Mouse (Mus musculus) hindbrain, embryonic 16.5 days (tissue): ENCODE measurements around the gene Cacna1e. TPM values are rescaled to one million over a fixed set of nuclear protein-coding genes. Genes with fewer than 3 reads are reported as not detected.

ENCODE experiments used
- ATAC-seq: fragments of 200-750 bp; cut with Nextera tagmentation; 2 replicates; pipeline ENCODE4 v1.8.0; 2017; ENCODE audit warnings: moderate TSS enrichment, moderate library complexity
- H3K27ac ChIP-seq: fragments of 300-500 bp; sonication (generic); 2 replicates; pipeline ENCODE4 v1.5.1; 2014; ENCODE audit warnings: low read depth, mild to moderate bottlenecking, control low read depth, low read length, moderate library complexity
- H3K27me3 ChIP-seq: fragments of 300-500 bp; sonication (generic); replicated peaks from 2 replicates; pipeline ENCODE4 v1.6.1; 2014; ENCODE audit warnings: low read length; ENCODE audit not compliant: control insufficient read depth, insufficient read depth
- H3K36me3 ChIP-seq: fragments of 300-500 bp; sonication (generic); 2 replicates; pipeline ENCODE4 v1.6.1; 2014; ENCODE audit warnings: mild to moderate bottlenecking, low read length, moderate library complexity, mixed read lengths; ENCODE audit not compliant: control insufficient read depth, insufficient read depth
- H3K4me1 ChIP-seq: fragments of 300-500 bp; sonication (generic); 2 replicates; pipeline ENCODE4 v1.6.1; 2014; ENCODE audit warnings: low read depth, low read length; ENCODE audit not compliant: control insufficient read depth, insufficient read depth
- H3K4me2 ChIP-seq: fragments of 300-500 bp; sonication (generic); 2 replicates; pipeline ENCODE4 v1.6.1; 2014; ENCODE audit warnings: mild to moderate bottlenecking, low read length, control low read depth, moderate library complexity
- H3K4me3 ChIP-seq: fragments of 300-500 bp; sonication (generic); 2 replicates; pipeline ENCODE4 v1.5.1; 2014; ENCODE audit warnings: mild to moderate bottlenecking, low read length, control low read depth, moderate library complexity
- H3K9ac ChIP-seq: fragments of 300-500 bp; sonication (generic); 2 replicates; pipeline ENCODE4 v1.6.1; 2014; ENCODE audit warnings: low read depth, mild to moderate bottlenecking, control low read depth, low read length, moderate library complexity
- H3K9me3 ChIP-seq: fragments of 300-500 bp; sonication (generic); 2 replicates; pipeline ENCODE4 v1.6.1; 2014; ENCODE audit warnings: mild to moderate bottlenecking, low read length, moderate library complexity; ENCODE audit not compliant: control insufficient read depth
- WGBS: fragments of 180-500 bp; shearing (Covaris S2); extraction: QIAGEN DNeasy Blood & Tissue Kit; methylation state at CpG from one replicate; pipeline ENCODE4 v1.1.7; 2014; 5-methylcytosine and 5-hydroxymethylcytosine counted together
- polyA plus RNA-seq: library from polyadenylated mRNA; unstranded; fragments of >200 nt; fragmentation: Nextera tagmentation; extraction: Ambion mirVana; gene quantifications from 2 replicates; pipeline ENCODE4 v1.2.1, GENCODE M21; 2015

Cacna1e gene
- polyA plus RNA-seq: 13.5 and 14.0 TPM in 2 replicates

GRCm38 (mm10) chr1:154884275-154885206, at the start of gene Cacna1e:
Cacna1e (minus strand) TSS chr1:154884501.
- ATAC-seq: peak; percentile 66
- H3K4me2 ChIP-seq: peak within 1 kb of the TSS; percentile 79
- H3K36me3 ChIP-seq: no peaks in the 10 kb centered on the region
- no peaks in the 10 kb centered on the region; the same call in 1 of the 2 replicates for H3K27me3 ChIP-seq
- peak within 1 kb of the TSS; percentile 57 for H3K9ac ChIP-seq
- peak within 1 kb of the TSS; percentile 47 for H3K4me3 ChIP-seq
- H3K4me1 ChIP-seq: peaks cover 16% of the 10 kb centered on the region
- H3K27ac ChIP-seq: no peak within 1 kb of the TSS
- H3K9me3 ChIP-seq: no peaks in the 10 kb centered on the region
- 9% methylated on average over 31 of the region's 31 CpGs for WGBS

- no peak overlapping the region for H3K27ac ChIP-seq
- ATAC-seq: no peak
- no peaks in the 10 kb centered on the region for H3K36me3 ChIP-seq
- H3K9ac ChIP-seq: no peak overlapping the region
- no peak overlapping the region for H3K4me3 ChIP-seq
- 76% methylated on average over 2 of the region's 2 CpGs for WGBS
- no peaks in the 10 kb centered on the region for H3K4me1 ChIP-seq
- no peaks in the 10 kb centered on the region for H3K9me3 ChIP-seq
- H3K4me2 ChIP-seq: no peak overlapping the region
- H3K27me3 ChIP-seq: no peaks in the 10 kb centered on the region
Measured at GRCm38 (mm10) chr1:154918406-154918805, 34.1 kb upstream of the Cacna1e start.

GRCm38 (mm10) chr1:154917438-154917837, 33.1 kb upstream of the Cacna1e start:
- Histone ChIP-seq H3K36me3 (no peaks in the 10 kb centered on the region), H3K9me3 (no peaks in the 10 kb centered on the region), H3K4me2 (no peak overlapping the region), H3K4me1 (no peaks in the 10 kb centered on the region), H3K9ac (no peak overlapping the region), H3K4me3 (no peak overlapping the region), H3K27me3 (no peaks in the 10 kb centered on the region), H3K27ac (no peak overlapping the region)
- WGBS: 64% methylated on average over 6 of the region's 6 CpGs
- no peak for ATAC-seq

- no peaks in the 10 kb centered on the region for H3K36me3 ChIP-seq
- no peaks in the 10 kb centered on the region for H3K4me1 ChIP-seq
- H3K4me3 ChIP-seq: no peak overlapping the region
- H3K4me2 ChIP-seq: no peak overlapping the region
- no peak for ATAC-seq
- no peaks in the 10 kb centered on the region for H3K27me3 ChIP-seq
- H3K27ac ChIP-seq: no peak overlapping the region
- WGBS: 84% methylated on average over 2 of the region's 2 CpGs
- no peak overlapping the region for H3K9ac ChIP-seq
- no peaks in the 10 kb centered on the region for H3K9me3 ChIP-seq
Measured at GRCm38 (mm10) chr1:154909554-154909953, 25.3 kb upstream of the Cacna1e start.

GRCm38 (mm10) chr1:154897390-154897789, 13.1 kb upstream of the Cacna1e start:
- no peaks in the 10 kb centered on the region for H3K9me3 ChIP-seq
- no peak overlapping the region for H3K4me3 ChIP-seq
- H3K27ac ChIP-seq: no peak overlapping the region
- no peak overlapping the region for H3K9ac ChIP-seq
- no peaks in the 10 kb centered on the region for H3K4me1 ChIP-seq
- H3K4me2 ChIP-seq: no peak overlapping the region
- 90% methylated on average over 2 of the region's 2 CpGs for WGBS
- ATAC-seq: no peak
- H3K36me3 ChIP-seq: no peaks in the 10 kb centered on the region
- H3K27me3 ChIP-seq: no peaks in the 10 kb centered on the region

GRCm38 (mm10) chr1:154890244-154890643, 5.9 kb upstream of the Cacna1e start:
- Histone ChIP-seq H3K27ac (no peak overlapping the region), H3K4me2 (no peak overlapping the region), H3K9me3 (no peaks in the 10 kb centered on the region), H3K4me1 (peaks cover 9% of the 10 kb centered on the region), H3K27me3 (no peaks in the 10 kb centered on the region; the same call in 1 of the 2 replicates), H3K36me3 (no peaks in the 10 kb centered on the region), H3K9ac (no peak overlapping the region), H3K4me3 (no peak overlapping the region)
- ATAC-seq: no peak
- WGBS: 54% methylated on average over 5 of the region's 5 CpGs

GRCm38 (mm10) chr1:154888495-154888894, 4.2 kb upstream of the Cacna1e start:
- no peak overlapping the region for H3K27ac ChIP-seq
- H3K4me2 ChIP-seq: no peak overlapping the region
- H3K4me1 ChIP-seq: peaks cover 15% of the 10 kb centered on the region
- ATAC-seq: no peak
- no peak overlapping the region for H3K4me3 ChIP-seq
- H3K9me3 ChIP-seq: no peaks in the 10 kb centered on the region
- WGBS: 61% methylated on average over 5 of the region's 5 CpGs
- H3K36me3 ChIP-seq: no peaks in the 10 kb centered on the region
- H3K9ac ChIP-seq: no peak overlapping the region
- no peaks in the 10 kb centered on the region; the same call in 1 of the 2 replicates for H3K27me3 ChIP-seq

GRCm38 (mm10) chr1:154888018-154888417, 3.7 kb upstream of the Cacna1e start:
- Histone ChIP-seq H3K27me3 (no peaks in the 10 kb centered on the region; the same call in 1 of the 2 replicates), H3K4me3 (no peak overlapping the region), H3K9ac (no peak overlapping the region), H3K4me2 (no peak overlapping the region), H3K4me1 (peaks cover 16% of the 10 kb centered on the region), H3K36me3 (no peaks in the 10 kb centered on the region), H3K27ac (no peak overlapping the region), H3K9me3 (no peaks in the 10 kb centered on the region)
- no peak for ATAC-seq
- 74% methylated on average over 5 of the region's 5 CpGs for WGBS

GRCm38 (mm10) chr1:154887546-154887945, 3.2 kb upstream of the Cacna1e start:
- 77% methylated on average over 3 of the region's 3 CpGs for WGBS

More at GRCm38 (mm10) chr1:154887546-154887945, 3.2 kb upstream of the Cacna1e start:
- H3K27ac ChIP-seq: no peak overlapping the region
- no peaks in the 10 kb centered on the region; the same call in 1 of the 2 replicates for H3K27me3 ChIP-seq
- peaks cover 16% of the 10 kb centered on the region for H3K4me1 ChIP-seq
- no peak for ATAC-seq
- H3K4me2 ChIP-seq: no peak overlapping the region
- H3K36me3 ChIP-seq: no peaks in the 10 kb centered on the region
- no peak overlapping the region for H3K4me3 ChIP-seq
- H3K9me3 ChIP-seq: no peaks in the 10 kb centered on the region
- no peak overlapping the region for H3K9ac ChIP-seq
